Mouse (Mus musculus) embryonic facial prominence, embryonic 14.5 days (tissue): ENCODE data around the gene Gpatch2l. TPM values are rescaled to one million over a fixed set of nuclear protein-coding genes. Genes with fewer than 3 reads are reported as not detected.

Experiments used
- ATAC-seq: fragments of 200-750 bp; cut with Nextera tagmentation; 2 replicates; pipeline ENCODE4 v1.8.0; 2017; ENCODE audit warnings: low read depth, moderate number of reproducible peaks, moderate TSS enrichment
- DNase-seq: peaks from one replicate; pipeline ENCODE4 v3.0.0-alpha.2; 2015; ENCODE audit warnings: low spot score
- H3K27ac ChIP-seq: fragments of 300-500 bp; sonication (generic); replicated peaks from 2 replicates; pipeline ENCODE4 v1.5.1; 2014; ENCODE audit warnings: low read depth, mild to moderate bottlenecking, low read length, moderate library complexity
- H3K27me3 ChIP-seq: fragments of 300-500 bp; sonication (generic); replicated peaks from 2 replicates; pipeline ENCODE4 v1.6.1; 2014; ENCODE audit warnings: low read length; ENCODE audit not compliant: control insufficient read depth, insufficient read depth
- H3K36me3 ChIP-seq: fragments of 300-500 bp; sonication (generic); 2 replicates; pipeline ENCODE4 v1.6.1; 2014; ENCODE audit warnings: low read length, mixed read lengths; ENCODE audit not compliant: control insufficient read depth, insufficient read depth
- H3K4me1 ChIP-seq: fragments of 300-500 bp; sonication (generic); 2 replicates; pipeline ENCODE4 v1.6.1; 2014; ENCODE audit warnings: antibody characterized with exemption, low read length; ENCODE audit not compliant: control insufficient read depth, insufficient read depth
- H3K4me2 ChIP-seq: fragments of 300-500 bp; sonication (generic); 2 replicates; pipeline ENCODE4 v1.6.1; 2014; ENCODE audit warnings: low read depth, mild to moderate bottlenecking, low read length, moderate library complexity, mixed read lengths
- H3K4me3 ChIP-seq: fragments of 300-500 bp; sonication (generic); 2 replicates; pipeline ENCODE4 v1.5.1; 2014; ENCODE audit warnings: low read depth, mild to moderate bottlenecking, low read length
- H3K9ac ChIP-seq: fragments of 300-500 bp; sonication (generic); 2 replicates; pipeline ENCODE4 v1.6.1; 2014; ENCODE audit warnings: low read depth, mild to moderate bottlenecking, low read length, moderate library complexity, mixed read lengths
- H3K9me3 ChIP-seq: fragments of 300-500 bp; sonication (generic); 2 replicates; pipeline ENCODE4 v1.6.1; 2016; ENCODE audit warnings: low read length; ENCODE audit not compliant: control insufficient read depth
- WGBS: fragments of 180-500 bp; shearing (Covaris S2); extraction: QIAGEN DNeasy Blood & Tissue Kit; methylation state at CpG from one replicate; pipeline ENCODE4 v1.1.7; 2014; 5-methylcytosine and 5-hydroxymethylcytosine counted together
- polyA plus RNA-seq: library from polyadenylated mRNA; unstranded; fragments of >200 nt; fragmentation: Nextera tagmentation; extraction: Ambion mirVana; gene quantifications from 2 replicates; pipeline ENCODE4 v1.2.1, GENCODE M21; 2014

The Gpatch2l gene
- polyA plus RNA-seq, 1 experiment from 2014 or later = 14.9 TPM

DNA sequence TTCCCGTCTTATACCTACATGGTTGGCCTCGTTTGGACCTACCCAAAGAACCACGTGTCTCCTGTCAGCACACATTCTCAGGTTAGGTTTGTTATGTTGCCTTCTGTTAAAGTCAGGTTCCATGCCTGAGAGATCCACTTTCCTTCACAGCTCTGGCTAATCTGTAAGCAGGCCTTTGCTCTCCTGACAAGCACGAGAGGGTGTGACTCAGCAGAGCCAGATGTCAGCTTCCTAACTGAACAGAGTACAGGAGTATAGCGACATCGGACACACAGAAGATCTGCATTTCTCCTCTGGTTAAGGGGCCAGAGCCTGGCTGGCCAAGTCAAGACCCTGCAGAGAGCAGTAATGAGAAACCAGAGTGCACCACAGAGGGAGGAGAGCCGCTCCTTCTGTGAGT, 63.4 kb downstream of the Gpatch2l start:
- Histone ChIP-seq H3K9me3 (no peaks in the 10 kb centered on the region), H3K4me2 (peak overlapping the region; percentile 43), H3K27me3 (no peaks in the 10 kb centered on the region), H3K9ac (no peak overlapping the region), H3K27ac (no peak overlapping the region), H3K36me3 (no peaks in the 10 kb centered on the region), H3K4me3 (0 out of 2 replicates have a peak overlapping the region, but pooled peaks have one; percentile 21), H3K4me1 (no peaks in the 10 kb centered on the region)
- DNase-seq (no peak), ATAC-seq (peak; percentile 30; the same call in 1 of the 2 replicates)
- WGBS = 54% methylated on average over 7 of the region's 7 CpGs

GRCm38 (mm10) chr12:86305635-86306243, 64.1 kb downstream of the Gpatch2l start:
- Histone ChIP-seq H3K27ac (no peak overlapping the region), H3K9ac (no peak overlapping the region), H3K4me3 (peak overlapping the region; percentile 21), H3K9me3 (no peaks in the 10 kb centered on the region), H3K4me1 (no peaks in the 10 kb centered on the region), H3K4me2 (peak overlapping the region; percentile 43), H3K36me3 (no peaks in the 10 kb centered on the region), H3K27me3 (no peaks in the 10 kb centered on the region)
- WGBS = 24% methylated on average over 15 of the region's 15 CpGs
- ATAC-seq (no peak), DNase-seq (peak; percentile 45)

DNA sequence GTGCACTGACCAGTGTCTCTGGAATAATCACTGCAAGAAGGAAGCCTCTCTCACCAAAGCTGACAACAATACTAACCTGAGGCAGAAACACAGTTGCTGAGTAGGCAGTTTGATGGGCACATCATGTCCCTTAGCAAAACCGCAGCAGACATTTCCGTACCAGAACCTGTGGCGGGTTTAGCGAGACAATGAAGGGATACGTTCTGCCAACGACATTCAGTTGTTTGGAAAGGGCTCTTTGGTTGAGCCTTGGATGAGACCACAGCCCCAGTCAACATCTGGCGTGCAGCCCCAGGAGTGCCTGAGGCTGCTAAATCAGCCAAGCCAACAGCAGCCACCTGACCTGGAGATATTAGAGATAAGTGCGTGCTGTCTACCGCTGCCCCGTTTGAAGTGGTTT, 67.8 kb downstream of the Gpatch2l start:
- peak; percentile 10 for DNase-seq
- Histone ChIP-seq H3K9me3 (no peaks in the 10 kb centered on the region), H3K9ac (no peak overlapping the region), H3K4me3 (no peak overlapping the region), H3K27ac (no peak overlapping the region), H3K36me3 (no peaks in the 10 kb centered on the region), H3K27me3 (no peaks in the 10 kb centered on the region), H3K4me2 (no peak overlapping the region), H3K4me1 (no peaks in the 10 kb centered on the region)
- no peak for ATAC-seq
- WGBS = 30% methylated on average over 10 of the region's 10 CpGs

- no peaks in the 10 kb centered on the region for H3K9me3 ChIP-seq
- H3K27me3 ChIP-seq = no peaks in the 10 kb centered on the region
- 82% methylated on average over 4 of the region's 4 CpGs for WGBS
- no peaks in the 10 kb centered on the region for H3K4me1 ChIP-seq
- no peak overlapping the region for H3K9ac ChIP-seq
- no peak overlapping the region for H3K4me3 ChIP-seq
- DNase-seq = no peak
- no peak for ATAC-seq
- no peaks in the 10 kb centered on the region for H3K36me3 ChIP-seq
- H3K27ac ChIP-seq = no peak overlapping the region
- no peak overlapping the region for H3K4me2 ChIP-seq
Observed at GRCm38 (mm10) chr12:86309902-86310301, 68.2 kb downstream of the Gpatch2l start.

DNA sequence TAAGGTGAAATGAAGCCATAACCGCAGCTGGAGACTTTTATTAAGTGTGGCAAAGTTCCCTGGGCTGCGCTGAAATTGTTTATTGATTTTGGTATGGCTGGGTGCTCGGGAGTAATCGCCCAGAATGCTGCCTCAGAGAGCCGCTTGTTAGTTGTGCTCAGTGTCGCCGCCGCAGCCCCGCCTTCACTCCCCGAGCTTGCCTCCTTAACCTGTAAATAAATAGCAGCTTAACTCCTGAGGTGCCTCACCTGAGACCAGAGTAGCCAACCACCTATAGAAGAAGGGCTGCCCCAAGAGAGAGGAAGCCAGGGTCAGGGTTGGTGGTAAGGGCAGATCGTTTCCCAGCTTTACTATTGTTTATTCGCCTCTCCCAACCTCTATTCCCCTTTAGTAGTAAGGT, 79.0 kb downstream of the Gpatch2l start:
- DNase-seq = peak; percentile 24
- ATAC-seq = no peak

GRCm38 (mm10) chr12:86324297-86324696, 82.6 kb downstream of the Gpatch2l start:
- no peaks in the 10 kb centered on the region for H3K27me3 ChIP-seq
- no peaks in the 10 kb centered on the region for H3K9me3 ChIP-seq
- ATAC-seq = no peak
- no peak overlapping the region for H3K9ac ChIP-seq
- H3K4me1 ChIP-seq = no peaks in the 10 kb centered on the region
- H3K4me3 ChIP-seq = no peak overlapping the region
- no peak overlapping the region for H3K4me2 ChIP-seq
- DNase-seq = no peak
- 47% methylated on average over 3 of the region's 3 CpGs for WGBS
- no peak overlapping the region for H3K27ac ChIP-seq
- H3K36me3 ChIP-seq = no peaks in the 10 kb centered on the region

More for the DNA sequence above, 79.0 kb downstream of the Gpatch2l start:
- 24% methylated on average over 12 of the region's 12 CpGs for WGBS
- no peak overlapping the region for H3K27ac ChIP-seq
- no peaks in the 10 kb centered on the region for H3K4me1 ChIP-seq
- H3K27me3 ChIP-seq = no peaks in the 10 kb centered on the region
- H3K4me3 ChIP-seq = no peak overlapping the region
- no peak overlapping the region for H3K9ac ChIP-seq
- H3K4me2 ChIP-seq = peak overlapping the region; percentile 4
- no peaks in the 10 kb centered on the region for H3K36me3 ChIP-seq
- H3K9me3 ChIP-seq = no peaks in the 10 kb centered on the region

GRCm38 (mm10) chr12:86329813-86330212, 88.2 kb downstream of the Gpatch2l start:
- Histone ChIP-seq H3K4me3 (no peak overlapping the region), H3K36me3 (no peaks in the 10 kb centered on the region), H3K4me1 (no peaks in the 10 kb centered on the region), H3K9ac (no peak overlapping the region), H3K27ac (no peak overlapping the region), H3K9me3 (no peaks in the 10 kb centered on the region), H3K4me2 (no peak overlapping the region), H3K27me3 (no peaks in the 10 kb centered on the region)
- ATAC-seq (no peak), DNase-seq (no peak)
- 57% methylated on average over 4 of the region's 4 CpGs for WGBS

- H3K9me3 ChIP-seq = no peaks in the 10 kb centered on the region
- H3K9ac ChIP-seq = no peak overlapping the region
- H3K4me2 ChIP-seq = no peak overlapping the region
- ATAC-seq = no peak
- H3K27me3 ChIP-seq = no peaks in the 10 kb centered on the region
- WGBS = 86% methylated on average over 9 of the region's 9 CpGs
- DNase-seq = no peak
- H3K4me3 ChIP-seq = no peak overlapping the region
- H3K36me3 ChIP-seq = no peaks in the 10 kb centered on the region
- no peak overlapping the region for H3K27ac ChIP-seq
- H3K4me1 ChIP-seq = no peaks in the 10 kb centered on the region
Observed at GRCm38 (mm10) chr12:86330684-86331083, 89.0 kb downstream of the Gpatch2l start.

- Histone ChIP-seq H3K27me3 (no peaks in the 10 kb centered on the region), H3K4me3 (no peak overlapping the region), H3K27ac (no peak overlapping the region), H3K4me2 (no peak overlapping the region), H3K36me3 (no peaks in the 10 kb centered on the region), H3K4me1 (no peaks in the 10 kb centered on the region), H3K9ac (no peak overlapping the region), H3K9me3 (no peaks in the 10 kb centered on the region)
- no peak for DNase-seq
- ATAC-seq = no peak
- WGBS = 76% methylated on average over 10 of the region's 10 CpGs
Observed at GRCm38 (mm10) chr12:86331248-86331647, 89.6 kb downstream of the Gpatch2l start.
